Mouse (Mus musculus): ENCODE measurements around the gene Mapk8.

- TF ChIP-seq EP300 (IDR thresholded peaks at IDR 0.05; ENCODE audit: low read depth) (no peak), CTCF (IDR thresholded peaks at IDR 0.05; ENCODE audit: low read depth) (no peak)
Observed at GRCm38 (mm10) chr14:33448276-33448675, 1.3 kb upstream of the Mapk8 start.

Data from liver, embryonic 14.5 days (tissue).